Mouse (Mus musculus): ENCODE results near the gene Apba2.

DNA sequence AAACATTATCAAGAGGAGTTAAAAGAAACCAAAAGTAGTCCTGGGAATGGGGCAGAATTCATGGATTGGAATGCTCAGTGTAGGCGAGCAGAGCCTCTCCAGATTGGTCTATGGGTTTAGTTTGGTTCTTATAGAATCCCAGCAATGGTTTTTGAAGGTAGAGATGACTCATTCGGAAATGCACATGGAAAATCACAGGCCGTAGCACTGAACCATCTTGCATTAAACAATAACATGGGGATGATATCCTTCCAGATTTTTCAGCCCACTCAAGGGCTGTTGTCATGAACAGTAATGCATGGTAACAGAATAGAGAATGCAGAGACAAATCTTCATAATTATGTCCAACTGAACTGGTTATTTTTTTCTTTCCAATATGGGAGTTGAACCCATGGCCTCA is 264.1 kb downstream of the Apba2 start:
- TF ChIP-seq POLR2A (IDR thresholded peaks at IDR 0.05; ENCODE audit: borderline replicate concordance, extremely low read depth, low read depth, low read length) (no peak), CTCF (IDR thresholded peaks at IDR 0.05; ENCODE audit: insufficient read depth, low read length) (no peak)

All from lung, adult 2 months (tissue).